Mouse (Mus musculus): Measurements from ENCODE around the gene Prelp.
A peak's percentile ranks its signal among the peaks of the same experiment; 100 is the strongest.

Gene Prelp

GRCm38 (mm10) chr1:133934354-133934963 lies 13.2 kb upstream of the Prelp start:
- DNase-seq (ENCODE audit: low spot score in 2 of 2): no peak

GRCm38 (mm10) chr1:133933301-133934195 lies 12.3 kb upstream of the Prelp start:
- DNase-seq (ENCODE audit: low spot score in 2 of 2): no peak

GRCm38 (mm10) chr1:133929980-133930379 lies 8.8 kb upstream of the Prelp start:
- DNase-seq (ENCODE audit: low spot score in 2 of 2): no peak

GRCm38 (mm10) chr1:133925223-133925622 lies 4.0 kb upstream of the Prelp start:
- no peak for DNase-seq (ENCODE audit: low spot score in 2 of 2)

GRCm38 (mm10) chr1:133924141-133924875 lies 3.1 kb upstream of the Prelp start:
- no peak for DNase-seq (ENCODE audit: low spot score in 2 of 2)

GRCm38 (mm10) chr1:133923071-133923470 lies 1.9 kb upstream of the Prelp start:
- DNase-seq (ENCODE audit: low spot score in 2 of 2): no peak

GRCm38 (mm10) chr1:133920876-133921275 lies 338 bp downstream of the Prelp start:
- no peak for DNase-seq (ENCODE audit: low spot score in 2 of 2)

- DNase-seq (ENCODE audit: low spot score in 2 of 2): no peak
Observed at GRCm38 (mm10) chr1:133920401-133920800, 813 bp downstream of the Prelp start.

GRCm38 (mm10) chr1:133918088-133918470 lies 3.1 kb downstream of the Prelp start:
- DNase-seq (ENCODE audit: low spot score in 2 of 2): no peak

GRCm38 (mm10) chr1:133917456-133918087 lies 3.6 kb downstream of the Prelp start:
- no peak for DNase-seq (ENCODE audit: low spot score in 2 of 2)

- no peak for DNase-seq (ENCODE audit: low spot score in 2 of 2)
Observed at GRCm38 (mm10) chr1:133915723-133916355, 5.4 kb downstream of the Prelp start.

- DNase-seq (ENCODE audit: low spot score in 2 of 2): no peak
Observed at GRCm38 (mm10) chr1:133915115-133915514, 6.1 kb downstream of the Prelp start.

GRCm38 (mm10) chr1:133913018-133913417 lies 8.2 kb downstream of the Prelp start:
- DNase-seq (ENCODE audit: low spot score in 2 of 2): no peak

GRCm38 (mm10) chr1:133911456-133911855 lies 9.8 kb downstream of the Prelp start:
- DNase-seq (ENCODE audit: low spot score in 2 of 2): peak; percentile 54 to 81

- DNase-seq (ENCODE audit: low spot score in 2 of 2): no peak
Observed at GRCm38 (mm10) chr1:133911008-133911407, 10.2 kb downstream of the Prelp start.

- no peak for DNase-seq (ENCODE audit: low spot score in 2 of 2)
Observed at GRCm38 (mm10) chr1:133910108-133910507, 11.1 kb downstream of the Prelp start.

- no peak for DNase-seq (ENCODE audit: low spot score in 2 of 2)
Observed at GRCm38 (mm10) chr1:133908659-133909575, 12.3 kb downstream of the Prelp start.

GRCm38 (mm10) chr1:133907949-133908658 lies 13.1 kb downstream of the Prelp start, which contains the start of gene Optc:
Gene Optc (minus strand): TSS chr1:133907999.
- no peak for DNase-seq (ENCODE audit: low spot score in 2 of 2)

GRCm38 (mm10) chr1:133906420-133906819 lies 14.8 kb downstream of the Prelp start:
- no peak for DNase-seq (ENCODE audit: low spot score in 2 of 2)

GRCm38 (mm10) chr1:133900825-133901224 lies 20.4 kb downstream of the Prelp start:
- DNase-seq (ENCODE audit: low spot score in 2 of 2): no peak
